ENCODE assay signal across 12 mouse cellular contexts in the genomic region with DNA sequence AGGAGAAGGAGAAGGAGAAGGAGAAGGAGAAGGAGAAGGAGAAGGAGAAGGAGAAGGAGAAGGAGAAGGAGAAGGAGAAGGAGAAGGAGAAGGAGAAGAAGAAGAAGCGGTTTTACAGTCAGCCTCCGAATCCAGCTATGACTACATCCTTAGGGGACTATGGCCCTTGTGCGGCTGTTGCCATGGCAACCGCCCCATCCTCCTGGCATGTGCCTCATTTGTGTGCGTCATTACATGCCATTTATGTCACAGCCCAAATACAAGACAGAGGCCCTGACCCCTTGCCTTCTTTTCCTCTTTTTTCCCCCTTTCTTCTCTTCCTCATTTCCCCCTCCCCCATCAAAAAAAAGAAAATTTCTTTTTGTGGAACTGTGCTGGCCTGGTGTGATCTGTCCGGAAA. TPM values are rescaled to one million over a fixed set of nuclear protein-coding genes. Genes with fewer than 3 reads are reported as not detected.
DNase-seq lines count a peak whose midpoint lies in the region; ATAC-seq and TF ChIP-seq lines count a peak whose summit lies in the region.
"Had no signal": no experiment of that assay in that cellular context is flagged by ENCODE, and none has a peak within 500 bp of the region (broad histone marks: within the 10 kb centered on the region; RNA-seq: fewer than 3 reads in every experiment).

No protein-coding gene starts in this region.

- no peak overlapping the region for H3K4me3 ChIP-seq in lung, adult 2 months (replicated peaks; ENCODE audit: extremely low read depth, low read depth, low read length)
- H3K4me3 ChIP-seq in embryonic facial prominence, embryonic 10.5 days, result no peak overlapping the region
- no peak overlapping the region for H3K4me3 ChIP-seq in neural tube, embryonic 11.5 days (ENCODE audit: low read depth, low read length)
- H3K4me3 ChIP-seq: embryonic facial prominence, embryonic 13.5 days; kidney, embryonic 15.5 days had no signal

- H3K9ac ChIP-seq in neural tube, embryonic 11.5 days (ENCODE audit: low read length), result no peak overlapping the region
- H3K9ac ChIP-seq: embryonic facial prominence, embryonic 13.5 days; kidney, embryonic 15.5 days had no signal

- no peaks in the 10 kb centered on the region for H3K9me3 ChIP-seq in embryonic facial prominence, embryonic 10.5 days
- no peaks in the 10 kb centered on the region for H3K9me3 ChIP-seq in neural tube, embryonic 11.5 days (ENCODE audit: control insufficient read depth, low read length)
- H3K9me3 ChIP-seq: embryonic facial prominence, embryonic 13.5 days; kidney, embryonic 15.5 days had no signal

- 75% methylated on average over 6 of the region's 6 CpGs for WGBS in lung, adult 2 months
- 62% methylated on average over 6 of the region's 6 CpGs for WGBS in embryonic facial prominence, embryonic 10.5 days
- WGBS in neural tube, embryonic 11.5 days, result 48% methylated on average over 6 of the region's 6 CpGs

- no peak for TF ChIP-seq POLR2A in lung, adult 2 months (IDR thresholded peaks at IDR 0.05; ENCODE audit: borderline replicate concordance, extremely low read depth, low read depth, low read length)

- H3K27me3 ChIP-seq in embryonic facial prominence, embryonic 10.5 days (replicated peaks; ENCODE audit: low read depth, poor library complexity, severe bottlenecking), result no peaks in the 10 kb centered on the region
- H3K27me3 ChIP-seq in neural tube, embryonic 11.5 days (ENCODE audit: control insufficient read depth, insufficient read depth, low read length), result no peaks in the 10 kb centered on the region
- H3K27me3 ChIP-seq: embryonic facial prominence, embryonic 13.5 days; kidney, embryonic 15.5 days had no signal

- peak; percentile 4 for DNase-seq in adrenal gland, postnatal 14 days
- no peak for DNase-seq in adrenal gland, adult 8-10 months
- peak; percentile 23 for DNase-seq in lung, postnatal 14 days
- DNase-seq in lung, adult 2 months, result no peak
- peak; percentile 57 for DNase-seq in embryonic facial prominence, embryonic 10.5 days (ENCODE audit: low spot score)
- DNase-seq in neural tube, embryonic 11.5 days (ENCODE audit: low spot score), result peak; percentile 78
- DNase-seq in adrenal gland, adult 18-20 months (ENCODE audit: low spot score in 2 of 2), result no peak
- DNase-seq in thymus, postnatal 4 days, result no peak
- DNase-seq: lung, adult 18-20 months; thymus, postnatal 36 days had no signal

- H3K36me3 ChIP-seq in embryonic facial prominence, embryonic 10.5 days (replicated peaks), result no peaks in the 10 kb centered on the region
- no peaks in the 10 kb centered on the region for H3K36me3 ChIP-seq in neural tube, embryonic 11.5 days (ENCODE audit: control insufficient read depth, insufficient read depth, low read length)
- H3K36me3 ChIP-seq: embryonic facial prominence, embryonic 13.5 days; kidney, embryonic 15.5 days had no signal

- ATAC-seq in neural tube, embryonic 11.5 days (ENCODE audit: insufficient read depth, low FRiP score, low TSS enrichment), result no peak; the same call in 1 of the 2 replicates

- no peaks in the 10 kb centered on the region for H3K4me1 ChIP-seq in lung, adult 2 months (ENCODE audit: control insufficient read depth, insufficient read depth, low read length)
- H3K4me1 ChIP-seq in embryonic facial prominence, embryonic 10.5 days, result peaks cover 26% of the 10 kb centered on the region
- H3K4me1 ChIP-seq in neural tube, embryonic 11.5 days (ENCODE audit: control insufficient read depth, insufficient read depth, low read length), result peaks cover 4% of the 10 kb centered on the region

- no peak overlapping the region for H3K27ac ChIP-seq in embryonic facial prominence, embryonic 10.5 days (replicated peaks)
- H3K27ac ChIP-seq in neural tube, embryonic 11.5 days (ENCODE audit: low read depth, low read length), result no peak overlapping the region
- H3K27ac ChIP-seq: embryonic facial prominence, embryonic 13.5 days; kidney, embryonic 15.5 days had no signal

- no peak for TF ChIP-seq CTCF in lung, adult 2 months (IDR thresholded peaks at IDR 0.05; ENCODE audit: insufficient read depth, low read length)

- H3K4me2 ChIP-seq in neural tube, embryonic 11.5 days (ENCODE audit: low read depth), result no peak overlapping the region
- H3K4me2 ChIP-seq: embryonic facial prominence, embryonic 13.5 days; kidney, embryonic 15.5 days had no signal

RNA-seq across cellular contexts. Expression of a gene that starts 9.2 kb away (rescaled TPM):
- 110 and 152 TPM in 2 replicates for total RNA-seq in adrenal gland, postnatal 14 days (2021)
- total RNA-seq in adrenal gland, adult 8-10 months (2022), result 10 to 100 TPM; 59.0 to 91.0 (median 69.9) TPM
- 225 and 283 TPM in 2 replicates for polyA plus RNA-seq in lung, adult 2 months (2012; rRNA removed)
- 17.3 and 20.8 TPM in 2 replicates for polyA plus RNA-seq in embryonic facial prominence, embryonic 10.5 days (2016; fragmentation: Nextera tagmentation; extraction: Ambion mirVana)
- polyA plus RNA-seq in neural tube, embryonic 11.5 days (2014; fragmentation: Nextera tagmentation; extraction: Ambion mirVana), result 24.6 and 24.9 TPM in 2 replicates
- total RNA-seq in adrenal gland, adult 18-20 months (2021), result 10 to 100 TPM; 57.1 to 63.6 TPM

RNA-seq across cellular contexts. Expression of a gene that starts 9.8 kb away (rescaled TPM):
- total RNA-seq in adrenal gland, postnatal 14 days (2021), result 0.67 and 1.9 TPM in 2 replicates
- total RNA-seq in adrenal gland, adult 8-10 months (2022), result 1 to 10 TPM; 1.6 to 4.6 (median 2.2) TPM
- polyA plus RNA-seq in lung, adult 2 months (2012; rRNA removed), result 1.0 and 3.0 TPM in 2 replicates
- 0.59 and 1.1 TPM in 2 replicates for polyA plus RNA-seq in embryonic facial prominence, embryonic 10.5 days (2016; fragmentation: Nextera tagmentation; extraction: Ambion mirVana)
- polyA plus RNA-seq in neural tube, embryonic 11.5 days (2014; fragmentation: Nextera tagmentation; extraction: Ambion mirVana), result 0.61 and 1.4 TPM in 2 replicates
- 1 to 10 TPM in 1 of 2 experiments, under 1 TPM in 1; 0.83 to 1.2 TPM for total RNA-seq in adrenal gland, adult 18-20 months (2021)

RNA-seq across cellular contexts. Expression of a gene that starts 38.1 kb away (rescaled TPM):
- total RNA-seq in adrenal gland, postnatal 14 days (2021), result 6.6 and 7.3 TPM in 2 replicates
- total RNA-seq in adrenal gland, adult 8-10 months (2022), result 10 to 100 TPM in 1 of 4 experiments, 1 to 10 TPM in 3; 5.5 to 14.4 (median 7.9) TPM
- polyA plus RNA-seq in lung, adult 2 months (2012; rRNA removed), result 4.8 and 6.3 TPM in 2 replicates
- polyA plus RNA-seq in embryonic facial prominence, embryonic 10.5 days (2016; fragmentation: Nextera tagmentation; extraction: Ambion mirVana), result 9.9 and 11.2 TPM in 2 replicates
- 7.6 and 8.4 TPM in 2 replicates for polyA plus RNA-seq in neural tube, embryonic 11.5 days (2014; fragmentation: Nextera tagmentation; extraction: Ambion mirVana)
- total RNA-seq in adrenal gland, adult 18-20 months (2021), result 1 to 10 TPM; 4.3 to 6.1 TPM

RNA-seq across cellular contexts. Expression of a gene that starts 47.8 kb away (rescaled TPM):
- 755 and 762 TPM in 2 replicates for total RNA-seq in adrenal gland, postnatal 14 days (2021)
- 1,000 to 10,000 TPM in 1 of 4 experiments, 100 to 1,000 TPM in 3; 854 to 1,069 (median 919) TPM for total RNA-seq in adrenal gland, adult 8-10 months (2022)
- 539 and 718 TPM in 2 replicates for polyA plus RNA-seq in lung, adult 2 months (2012; rRNA removed)
- polyA plus RNA-seq in embryonic facial prominence, embryonic 10.5 days (2016; fragmentation: Nextera tagmentation; extraction: Ambion mirVana), result 312 and 326 TPM in 2 replicates
- 496 and 500 TPM in 2 replicates for polyA plus RNA-seq in neural tube, embryonic 11.5 days (2014; fragmentation: Nextera tagmentation; extraction: Ambion mirVana)
- total RNA-seq in adrenal gland, adult 18-20 months (2021), result 100 to 1,000 TPM; 828 to 881 TPM

RNA-seq across cellular contexts. Expression of a gene that starts 47.8 kb away (rescaled TPM):
- total RNA-seq in adrenal gland, postnatal 14 days (2021), result 12.2 and 13.2 TPM in 2 replicates
- 10 to 100 TPM in 2 of 4 experiments, 1 to 10 TPM in 2; 8.5 to 14.8 (median 11.4) TPM for total RNA-seq in adrenal gland, adult 8-10 months (2022)
- 1.9 and 2.9 TPM in 2 replicates for polyA plus RNA-seq in lung, adult 2 months (2012; rRNA removed)
- 17.6 and 19.7 TPM in 2 replicates for polyA plus RNA-seq in embryonic facial prominence, embryonic 10.5 days (2016; fragmentation: Nextera tagmentation; extraction: Ambion mirVana)
- polyA plus RNA-seq in neural tube, embryonic 11.5 days (2014; fragmentation: Nextera tagmentation; extraction: Ambion mirVana), result 19.0 and 22.9 TPM in 2 replicates
- 1 to 10 TPM; 7.6 to 8.4 TPM for total RNA-seq in adrenal gland, adult 18-20 months (2021)

Comparison
In these comparisons a context has a peak if more than half of its experiments do, and no peak if none do; other contexts are left out.
1. DNase-seq: peak in adrenal gland, postnatal 14 days (single experiment), lung, postnatal 14 days (single experiment), embryonic facial prominence, embryonic 10.5 days (single experiment) and neural tube, embryonic 11.5 days (single experiment); none in adrenal gland, adult 8-10 months (single experiment), lung, adult 2 months (single experiment), adrenal gland, adult 18-20 months (0 of 2) and thymus, postnatal 4 days (single experiment).